Mouse (Mus musculus): Measurements from ENCODE around the gene Irf2.

DNA sequence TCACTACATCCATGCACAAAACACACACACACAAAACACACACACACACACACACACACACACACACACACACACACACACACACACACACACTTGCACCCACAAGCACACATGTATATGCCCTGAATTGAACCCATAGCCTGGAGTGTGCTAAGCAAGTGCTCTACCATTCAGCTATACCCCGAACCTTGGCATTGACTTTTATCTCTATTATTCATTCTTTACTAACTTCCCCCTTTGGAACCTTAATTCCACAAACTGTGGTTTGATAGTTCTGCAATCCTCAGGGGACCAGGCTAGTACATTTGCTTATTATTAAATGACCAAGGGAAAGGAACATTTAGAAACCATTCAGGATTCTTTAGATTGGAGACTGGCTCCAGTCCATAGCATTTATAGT is 5.9 kb downstream of the Irf2 start:
- TF ChIP-seq CHD2 (IDR thresholded peaks at IDR 0.05; ENCODE audit: low read depth, low read length), result no peak
- TF ChIP-seq MAFK (IDR thresholded peaks at IDR 0.05; ENCODE audit: insufficient read depth, low read depth, low read length), result no peak
- TF ChIP-seq ZC3H11A (IDR thresholded peaks at IDR 0.05; ENCODE audit: borderline replicate concordance, low read depth, low read length), result no peak
- no peak for TF ChIP-seq HCFC1 (IDR thresholded peaks at IDR 0.05; ENCODE audit: borderline replicate concordance, insufficient read depth, low read length)
